Mouse (Mus musculus) kidney, postnatal 4 days (tissue): ENCODE measurements at regions not wholly inside any gene's neighbourhood (a gene's known extent, or its start where the extent isn't known, plus 50 kb on each side); places are given as distances from the start of the nearest gene placed in this dataset.
"Not testable (repeated sequence)": the region's sequence is repeated elsewhere in the genome, so short reads cannot be mapped to it uniquely, and the experiment has no call there.

Experiments
- DNase-seq, 2 experiments: peaks; one replicate each; pipeline ENCODE4 v3.0.0; 2021; ENCODE audit warnings: mixed read lengths in 2 of 2

- DNase-seq = peak; percentile 6 to 17
These were observed 142.7 kb upstream of the Gnai1 start for GRCm38 (mm10) chr5:18502831-18503230.

GRCm38 (mm10) chr5:18494305-18494704 is 134.2 kb upstream of the Gnai1 start:
- no peak for DNase-seq

- no peak for DNase-seq
These were observed 129.6 kb upstream of the Gnai1 start for GRCm38 (mm10) chr5:18489709-18490108.

- no peak for DNase-seq
These were observed 127.1 kb upstream of the Gnai1 start for GRCm38 (mm10) chr5:18487076-18487772.

- no peak for DNase-seq
These were observed 124.2 kb upstream of the Gnai1 start for GRCm38 (mm10) chr5:18484376-18484775.

GRCm38 (mm10) chr5:18478420-18478819 is 118.3 kb upstream of the Gnai1 start:
- DNase-seq = no peak

- DNase-seq = no peak
These were observed 117.3 kb upstream of the Gnai1 start for GRCm38 (mm10) chr5:18477372-18478017.

GRCm38 (mm10) chr5:18472114-18472513 is 112.0 kb upstream of the Gnai1 start:
- DNase-seq = no peak

GRCm38 (mm10) chr5:18457771-18458170 is 97.6 kb upstream of the Gnai1 start:
- DNase-seq = peak; percentile 20 to 28

- DNase-seq = no peak
These were observed 96.0 kb upstream of the Gnai1 start for GRCm38 (mm10) chr5:18456196-18456595.

- DNase-seq = not testable (repeated sequence)
These were observed 93.0 kb upstream of the Gnai1 start for GRCm38 (mm10) chr5:18452871-18453757.

- no peak for DNase-seq
These were observed 89.1 kb upstream of the Gnai1 start for GRCm38 (mm10) chr5:18449261-18449660.

- DNase-seq = no peak
These were observed 88.1 kb upstream of the Gnai1 start for GRCm38 (mm10) chr5:18448330-18448670.

GRCm38 (mm10) chr5:18447665-18448329 is 87.6 kb upstream of the Gnai1 start:
- DNase-seq = no peak

- DNase-seq = peak; percentile 72 to 76
These were observed 85.8 kb upstream of the Gnai1 start for GRCm38 (mm10) chr5:18445969-18446368.

- DNase-seq = no peak
These were observed 79.8 kb upstream of the Gnai1 start for GRCm38 (mm10) chr5:18439986-18440385.

- no peak for DNase-seq
These were observed 79.1 kb upstream of the Gnai1 start for GRCm38 (mm10) chr5:18439281-18439680.

GRCm38 (mm10) chr5:18436099-18436748 is 76.1 kb upstream of the Gnai1 start:
- peak in 1 of 2 experiments; percentile 9 for DNase-seq

GRCm38 (mm10) chr5:18434245-18434644 is 74.1 kb upstream of the Gnai1 start:
- DNase-seq = no peak

GRCm38 (mm10) chr5:18433287-18433686 is 73.1 kb upstream of the Gnai1 start:
- no peak for DNase-seq

GRCm38 (mm10) chr5:18425098-18425497 is 64.9 kb upstream of the Gnai1 start:
- DNase-seq = no peak

- no peak for DNase-seq
These were observed 54.7 kb upstream of the Gnai1 start for GRCm38 (mm10) chr5:18414892-18415291.
